Mouse (Mus musculus): ENCODE measurements around the gene Rnf227. TPM values are rescaled to one million over a fixed set of nuclear protein-coding genes. Genes with fewer than 3 reads are reported as not detected.
A peak's percentile ranks its signal among the peaks of the same experiment; 100 is the strongest.

Rnf227 gene
- total RNA-seq (2012; rRNA removed) (0.30 and 0.34 TPM in 2 replicates), total RNA-seq (2014; rRNA removed) (not detected in 2 replicates), polyA plus RNA-seq (2012; ENCODE audit: insufficient read length, low read depth) (0.21 TPM in 1 of 2 replicates, not detected in the other)

DNA sequence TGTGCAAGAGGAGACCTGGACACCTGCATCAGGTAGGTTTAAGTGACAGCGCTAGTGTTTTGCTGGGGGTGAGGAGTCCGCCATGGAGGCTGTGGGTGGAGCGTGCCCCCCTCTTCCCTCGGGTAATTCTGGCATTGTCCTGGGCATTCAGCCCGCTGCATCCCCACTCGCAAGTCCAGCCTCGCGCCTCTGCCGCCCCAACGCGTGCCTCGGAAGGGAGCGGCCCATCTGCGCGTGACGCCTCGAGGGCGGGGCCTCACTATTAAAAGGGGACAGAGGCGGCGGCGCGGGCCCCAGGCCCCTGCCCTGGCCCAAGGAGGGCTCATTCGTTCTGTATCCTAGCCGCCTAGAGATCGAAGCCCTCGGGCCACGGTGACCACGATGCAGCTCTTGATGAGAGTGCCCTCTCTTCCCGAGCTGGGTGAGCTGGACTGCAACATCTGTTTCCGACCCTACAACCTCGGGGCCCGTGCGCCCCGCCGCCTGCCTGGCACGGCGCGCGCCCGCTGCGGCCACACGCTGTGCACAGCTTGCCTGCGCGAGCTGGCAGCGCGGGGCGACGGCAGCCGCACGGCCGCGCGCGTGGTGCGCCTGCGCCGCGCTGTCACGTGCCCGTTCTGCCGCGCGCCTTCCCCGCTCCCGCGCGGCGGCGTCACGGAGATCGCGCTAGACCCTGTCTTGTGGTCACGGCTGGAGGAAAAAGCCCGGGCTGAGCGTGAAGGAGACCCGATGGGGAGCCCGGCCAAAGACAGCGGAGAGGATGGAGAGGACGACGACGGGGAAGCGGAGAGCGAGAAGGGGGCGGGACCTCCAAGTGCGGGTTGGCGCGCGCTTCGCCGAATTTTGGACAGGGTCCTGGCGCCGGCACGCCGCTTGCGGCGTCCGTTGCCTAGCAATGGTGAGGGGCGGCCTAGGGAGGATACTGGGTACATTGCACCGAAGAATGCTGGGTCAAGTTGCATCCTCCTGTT, at the start of gene Rnf227:
Gene Rnf227, plus strand, starts transcription at position 301 of the 971 bp plus-strand sequence.
- Histone ChIP-seq H3K27me3 (replicated peaks) (no peaks in the 10 kb centered on the region), H3K4me1 (ENCODE audit: control insufficient read depth in 1 of 2, insufficient read depth in 2 of 2) (peaks cover 0 to 6% of the 10 kb centered on the region in 2 experiments; a peak in 2 of 4 replicates), H3K27ac (ENCODE audit: insufficient read depth, low read depth) (no peak within 1 kb of the TSS), H3K36me3 (replicated peaks in 1 of 2; ENCODE audit: control insufficient read depth in 1 of 2, insufficient read depth in 1 of 2, low read length in 1 of 2) (peaks cover 9 to 49% of the 10 kb centered on the region in 2 experiments), H3K9ac (ENCODE audit: insufficient read depth, low read depth) (no peak within 1 kb of the TSS), H3K9me3 (replicated peaks; ENCODE audit: low read length) (peaks cover 5% of the 10 kb centered on the region), H3K4me3 (replicated peaks in 1 of 3; ENCODE audit: low read depth in 2 of 3, low read length in 2 of 3, poor library complexity in 1 of 3) (peak within 1 kb of the TSS in 1 of 3 experiments; percentile 20), H3K4me2 (ENCODE audit: insufficient read depth, low read depth, poor library complexity, severe bottlenecking) (no peak within 1 kb of the TSS), H3K79me2 (replicated peaks; ENCODE audit: control insufficient read depth, extremely low read depth, insufficient read depth, poor library complexity, severe bottlenecking) (no peaks in the 10 kb centered on the region)
- DNase-seq (ENCODE audit: extremely low read depth): no peak
- TF ChIP-seq ETS1 (conservative IDR thresholded peaks at IDR 0.05; ENCODE audit: low read depth, low read length) (no peak), ELF1 (IDR thresholded peaks at IDR 0.05; ENCODE audit: low read depth, low read length) (no peak), CHD1 (IDR thresholded peaks at IDR 0.05; ENCODE audit: low read depth, low read length) (no peak), TBP (conservative IDR thresholded peaks at IDR 0.05; ENCODE audit: low read depth, low read length) (no peak), BHLHE40 (IDR thresholded peaks at IDR 0.05; ENCODE audit: low read depth, low read length) (peak; percentile 46; the same call in 1 of the 2 replicates), NRF1 (IDR thresholded peaks at IDR 0.05; ENCODE audit: low read depth, low read length) (peak; percentile 80), JUN (IDR thresholded peaks at IDR 0.05; ENCODE audit: insufficient read depth, low read depth, low read length) (no peak), SMC3 (IDR thresholded peaks at IDR 0.05; ENCODE audit: low read depth, low read length) (no peak), SIN3A (IDR thresholded peaks at IDR 0.05; ENCODE audit: low read length) (no peak), KAT2A (IDR thresholded peaks at IDR 0.05; ENCODE audit: insufficient replicate concordance, low read length) (no peak), ZC3H11A (IDR thresholded peaks at IDR 0.05; ENCODE audit: low read depth, low read length) (no peak), MAZ (IDR thresholded peaks at IDR 0.05; ENCODE audit: low read depth, low read length) (no peak), POLR2A (IDR thresholded peaks at IDR 0.05; ENCODE audit: low read depth, low read length) (no peak), MEF2A (IDR thresholded peaks at IDR 0.05; ENCODE audit: borderline replicate concordance, low read depth, low read length) (no peak), USF1 (IDR thresholded peaks at IDR 0.05; ENCODE audit: low read depth, low read length) (peak; percentile 62; the same call in 1 of the 2 replicates), POLR2AphosphoS2 (IDR thresholded peaks at IDR 0.05; ENCODE audit: low read depth, low read length) (no peak), EP300 (IDR thresholded peaks at IDR 0.05; ENCODE audit: low read length) (no peak), RAD21 (IDR thresholded peaks at IDR 0.05; ENCODE audit: low read depth, low read length) (no peak), E2F4 (IDR thresholded peaks at IDR 0.05; ENCODE audit: insufficient replicate concordance, low read depth, low read length) (no peak)
- dilution Hi-C loops (cut with MboI; ENCODE audit: extremely low pct_ligation_motif_present, extremely low pct_unique_long_range_greater_than_20kb, low sequenced_read_pairs): no loop called here
- in situ Hi-C loops (cut with MboI; ENCODE audit: low pct_ligation_motif_present, low pct_unique_long_range_greater_than_20kb, low sequenced_read_pairs): no loop called here

Measured in CH12.LX (cell line).